Mouse (Mus musculus): ENCODE results near the gene Mfrp. TPM values are rescaled to one million over a fixed set of nuclear protein-coding genes. Genes with fewer than 3 reads are reported as not detected.
"Not testable (repeated sequence)": the region's sequence is repeated elsewhere in the genome, so short reads cannot be mapped to it uniquely, and the experiment has no call there.

Gene Mfrp
- polyA plus RNA-seq, 1 experiment from 2014 or later = 0.26 TPM

DNA sequence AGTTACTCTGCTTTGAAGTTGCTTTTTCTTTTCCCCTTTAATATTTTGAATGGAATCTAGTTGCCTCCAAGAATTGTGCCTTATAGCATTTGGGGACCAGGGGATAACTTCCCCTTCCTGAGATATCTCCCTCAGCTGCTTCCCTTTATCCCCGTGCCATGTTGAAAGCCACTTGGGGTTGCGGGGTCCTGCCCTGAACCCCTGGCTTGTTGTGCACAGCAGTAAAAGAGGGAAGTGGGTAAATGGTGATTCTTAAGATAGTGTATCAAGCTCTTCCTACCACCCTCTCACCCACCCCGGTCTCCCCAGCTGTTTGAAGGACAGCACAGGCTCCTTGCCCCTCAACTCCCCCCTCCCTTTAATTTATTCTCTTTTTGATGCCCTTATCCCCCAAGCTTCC, 6.8 kb upstream of the Mfrp start:
- H3K27ac ChIP-seq = no peak overlapping the region
- no peaks in the 10 kb centered on the region for H3K27me3 ChIP-seq (ENCODE audit: poor library complexity, severe bottlenecking)
- 82% methylated on average over 3 of the region's 3 CpGs for WGBS
- peaks cover 23% of the 10 kb centered on the region for H3K4me1 ChIP-seq
- no peak for DNase-seq (ENCODE audit: extremely low spot score, low spot score)
- no peaks in the 10 kb centered on the region for H3K9me3 ChIP-seq
- peaks cover 34% of the 10 kb centered on the region for H3K36me3 ChIP-seq (replicated peaks)
- H3K4me3 ChIP-seq = no peak overlapping the region

DNA sequence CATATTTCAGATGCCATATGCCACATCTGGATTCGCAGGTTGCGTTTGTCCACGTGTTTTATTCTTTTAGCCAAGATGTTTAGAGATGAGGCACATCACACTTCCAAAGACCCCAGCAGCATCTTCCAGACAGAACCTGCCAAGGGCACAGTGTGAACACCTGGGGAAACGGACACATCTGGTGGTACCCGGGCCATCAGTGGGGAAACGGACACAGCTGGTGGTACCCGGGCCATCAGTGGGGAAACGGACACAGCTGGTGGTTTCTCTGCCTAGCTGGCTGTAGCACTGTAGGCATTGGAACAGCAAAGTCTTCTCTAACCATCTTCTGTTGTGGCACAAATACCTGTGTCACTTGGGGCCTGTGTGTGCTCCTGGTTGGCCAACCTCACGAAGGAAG, 5.7 kb upstream of the Mfrp start:
- peaks cover 25% of the 10 kb centered on the region for H3K36me3 ChIP-seq (replicated peaks)
- WGBS = 93% methylated on average over 9 of the region's 9 CpGs
- H3K27ac ChIP-seq = no peak overlapping the region
- H3K27me3 ChIP-seq (ENCODE audit: poor library complexity, severe bottlenecking) = no peaks in the 10 kb centered on the region
- peaks cover 21% of the 10 kb centered on the region for H3K4me1 ChIP-seq
- no peaks in the 10 kb centered on the region for H3K9me3 ChIP-seq
- H3K4me3 ChIP-seq = no peak overlapping the region
- no peak for DNase-seq (ENCODE audit: extremely low spot score, low spot score)

DNA sequence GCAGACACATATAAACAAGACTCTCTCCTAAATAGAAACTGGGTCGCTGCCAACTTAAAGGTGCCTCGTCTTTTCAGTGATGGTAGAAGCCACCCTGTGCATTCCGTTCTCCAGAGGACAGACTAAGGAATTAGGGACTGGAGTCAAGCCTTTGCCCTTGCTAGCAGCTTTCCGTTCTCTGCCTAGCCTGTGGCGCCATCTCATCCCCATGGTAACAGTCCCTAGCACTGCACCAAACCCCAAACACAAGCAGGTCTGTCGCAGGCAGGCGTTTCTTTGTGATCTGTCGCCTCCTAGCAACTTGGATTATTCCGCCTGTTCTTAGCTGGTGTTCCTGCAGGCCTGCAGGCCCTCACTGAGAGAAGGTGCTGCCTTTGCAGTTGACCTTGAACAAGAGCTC, 5.0 kb upstream of the Mfrp start:
- no peaks in the 10 kb centered on the region for H3K27me3 ChIP-seq (ENCODE audit: poor library complexity, severe bottlenecking)
- peak overlapping the region; percentile 54 for H3K27ac ChIP-seq
- 18% methylated on average over 9 of the region's 9 CpGs for WGBS

DNA sequence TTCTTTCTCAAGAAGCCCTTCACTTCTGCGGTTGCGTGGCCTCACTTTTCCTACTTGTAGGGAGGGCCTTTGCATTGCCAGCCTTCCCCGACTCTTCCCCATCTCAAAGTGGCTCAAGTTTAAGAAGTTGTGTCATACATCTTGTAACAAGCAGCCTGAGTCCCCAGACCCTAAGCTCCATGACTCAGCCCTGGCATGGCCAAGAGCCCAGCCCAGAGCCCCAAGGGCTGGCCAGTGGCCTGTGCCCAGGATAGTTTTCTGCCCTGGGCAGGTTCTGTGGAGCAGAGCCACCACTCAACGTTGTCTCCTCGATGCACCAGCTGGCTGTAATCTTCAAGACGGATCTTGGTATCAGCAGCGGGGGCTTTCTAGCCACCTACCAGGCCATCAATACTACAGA, 3.4 kb downstream of the Mfrp start:
- Histone ChIP-seq H3K27ac (no peak overlapping the region), H3K9me3 (no peaks in the 10 kb centered on the region), H3K27me3 (ENCODE audit: poor library complexity, severe bottlenecking) (no peaks in the 10 kb centered on the region), H3K4me3 (no peak overlapping the region), H3K36me3 (replicated peaks) (peaks cover 73% of the 10 kb centered on the region), H3K4me1 (peaks cover 67% of the 10 kb centered on the region)
- WGBS = 94% methylated on average over 7 of the region's 7 CpGs
- no peak for DNase-seq (ENCODE audit: extremely low spot score, low spot score)

More for the DNA sequence above, 5.0 kb upstream of the Mfrp start:
- peaks cover 26% of the 10 kb centered on the region for H3K4me1 ChIP-seq
- DNase-seq (ENCODE audit: extremely low spot score, low spot score) = peak; percentile 65
- H3K36me3 ChIP-seq (replicated peaks) = peaks cover 18% of the 10 kb centered on the region
- no peak overlapping the region for H3K4me3 ChIP-seq
- H3K9me3 ChIP-seq = no peaks in the 10 kb centered on the region

DNA sequence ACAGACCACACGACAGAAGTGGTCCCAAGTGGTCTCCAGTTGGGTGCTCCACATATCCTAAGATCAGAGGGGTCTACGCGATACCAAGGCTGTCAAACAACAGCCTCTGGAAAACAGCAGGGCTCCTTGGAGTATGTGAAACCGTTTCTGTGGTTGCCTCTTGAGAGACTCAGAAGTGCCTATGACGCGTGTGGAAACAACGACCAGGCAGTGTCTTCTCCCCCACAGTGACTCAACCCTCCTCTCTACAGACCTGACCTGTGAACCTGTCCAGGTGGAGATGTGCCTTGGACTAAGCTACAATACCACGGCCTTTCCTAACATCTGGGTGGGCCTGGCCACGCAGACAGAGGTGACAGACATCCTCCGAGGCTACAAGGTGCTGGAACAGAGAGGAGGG, 4.3 kb downstream of the Mfrp start:
- WGBS = 94% methylated on average over 10 of the region's 10 CpGs
- H3K4me3 ChIP-seq = no peak overlapping the region
- H3K27me3 ChIP-seq (ENCODE audit: poor library complexity, severe bottlenecking) = no peaks in the 10 kb centered on the region
- no peaks in the 10 kb centered on the region for H3K9me3 ChIP-seq
- peaks cover 76% of the 10 kb centered on the region for H3K4me1 ChIP-seq
- H3K27ac ChIP-seq = no peak overlapping the region
- no peak for DNase-seq (ENCODE audit: extremely low spot score, low spot score)
- H3K36me3 ChIP-seq (replicated peaks) = peaks cover 82% of the 10 kb centered on the region

DNA sequence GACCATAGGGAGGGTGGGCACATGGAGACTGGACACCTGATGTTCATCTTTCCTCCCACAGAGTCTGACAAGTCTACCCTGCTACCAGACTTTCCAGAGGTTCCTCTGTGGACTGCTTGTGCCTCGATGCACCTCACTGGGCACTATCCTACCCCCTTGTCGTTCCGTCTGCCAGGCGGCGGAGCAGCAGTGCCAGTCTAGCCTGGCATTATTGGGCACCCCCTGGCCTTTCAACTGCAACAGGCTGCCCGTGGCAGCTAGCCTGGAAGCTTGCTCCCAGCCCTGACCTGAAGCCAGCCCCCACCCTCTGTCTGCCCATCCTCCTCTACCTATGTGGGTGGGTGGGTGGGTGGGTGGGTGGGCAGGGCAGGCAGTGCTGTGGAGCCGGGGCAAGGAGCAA, 4.7 kb downstream of the Mfrp start:
- Histone ChIP-seq H3K4me1 (peaks cover 78% of the 10 kb centered on the region), H3K27ac (peak overlapping the region; percentile 72), H3K9me3 (no peaks in the 10 kb centered on the region), H3K27me3 (ENCODE audit: poor library complexity, severe bottlenecking) (no peaks in the 10 kb centered on the region), H3K36me3 (replicated peaks) (peaks cover 84% of the 10 kb centered on the region), H3K4me3 (no peak overlapping the region; the same call in 1 of the 2 replicates)
- DNase-seq (ENCODE audit: extremely low spot score, low spot score) = no peak
- 96% methylated on average over 7 of the region's 7 CpGs for WGBS

DNA sequence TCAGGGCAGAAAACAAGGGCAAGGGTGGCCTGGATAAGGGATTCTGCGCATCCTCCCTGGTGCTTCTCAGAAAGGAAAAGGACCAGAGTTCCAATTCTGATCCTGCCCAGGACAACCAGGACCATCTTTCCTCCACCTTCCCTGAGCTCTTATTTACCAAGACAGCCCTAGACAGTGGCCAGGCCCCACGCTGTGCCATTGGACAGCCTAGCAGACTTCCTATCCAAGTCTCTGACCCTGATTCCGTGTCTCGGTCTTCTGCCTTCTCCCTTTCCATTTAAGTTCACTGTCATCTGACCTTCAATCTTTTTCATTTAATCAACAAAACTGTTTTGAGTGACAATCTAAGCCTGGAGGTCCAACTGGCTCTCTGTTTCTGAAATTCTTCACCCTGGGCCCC, 5.1 kb downstream of the Mfrp start:
- Histone ChIP-seq H3K27me3 (ENCODE audit: poor library complexity, severe bottlenecking) (no peaks in the 10 kb centered on the region), H3K4me3 (no peak overlapping the region; the same call in 1 of the 2 replicates), H3K4me1 (peaks cover 75% of the 10 kb centered on the region), H3K27ac (peak overlapping the region; percentile 72), H3K9me3 (no peaks in the 10 kb centered on the region), H3K36me3 (replicated peaks) (peaks cover 84% of the 10 kb centered on the region)
- DNase-seq (ENCODE audit: extremely low spot score, low spot score) = no peak
- 76% methylated on average over 4 of the region's 4 CpGs for WGBS

DNA sequence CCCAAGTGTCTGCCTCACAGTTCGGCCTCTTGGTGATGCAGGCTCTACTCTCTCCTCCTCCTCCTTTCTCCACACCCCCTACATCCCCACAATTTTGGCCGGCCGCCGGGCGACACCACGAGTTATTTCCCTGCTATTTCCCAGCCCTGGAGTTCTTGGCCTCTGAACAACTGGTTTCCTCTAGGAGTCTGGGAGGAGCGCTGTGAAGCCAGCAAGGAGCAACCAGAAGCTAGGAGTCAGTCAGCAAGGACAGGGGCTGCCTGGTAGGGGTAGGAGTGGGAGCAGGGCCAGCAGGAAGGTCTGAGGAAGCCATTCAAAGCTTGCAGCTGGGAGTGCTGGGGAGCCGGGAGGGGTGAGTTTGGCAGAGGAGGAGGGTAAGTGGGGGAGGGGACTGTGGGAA, 5.6 kb downstream of the Mfrp start, which contains the start of gene C1qtnf5:
Gene C1qtnf5, plus strand, starts transcription at position 136 of the 400 bp plus-strand sequence.
- no peaks in the 10 kb centered on the region for H3K9me3 ChIP-seq
- peaks cover 87% of the 10 kb centered on the region for H3K36me3 ChIP-seq (replicated peaks)
- peak within 1 kb of the TSS; percentile 31 for H3K4me3 ChIP-seq
- DNase-seq (ENCODE audit: extremely low spot score, low spot score) = no peak
- WGBS = 49% methylated on average over 8 of the region's 8 CpGs
- H3K27ac ChIP-seq = peak within 1 kb of the TSS; percentile 72
- H3K27me3 ChIP-seq (ENCODE audit: poor library complexity, severe bottlenecking) = no peaks in the 10 kb centered on the region
- peaks cover 75% of the 10 kb centered on the region for H3K4me1 ChIP-seq

DNA sequence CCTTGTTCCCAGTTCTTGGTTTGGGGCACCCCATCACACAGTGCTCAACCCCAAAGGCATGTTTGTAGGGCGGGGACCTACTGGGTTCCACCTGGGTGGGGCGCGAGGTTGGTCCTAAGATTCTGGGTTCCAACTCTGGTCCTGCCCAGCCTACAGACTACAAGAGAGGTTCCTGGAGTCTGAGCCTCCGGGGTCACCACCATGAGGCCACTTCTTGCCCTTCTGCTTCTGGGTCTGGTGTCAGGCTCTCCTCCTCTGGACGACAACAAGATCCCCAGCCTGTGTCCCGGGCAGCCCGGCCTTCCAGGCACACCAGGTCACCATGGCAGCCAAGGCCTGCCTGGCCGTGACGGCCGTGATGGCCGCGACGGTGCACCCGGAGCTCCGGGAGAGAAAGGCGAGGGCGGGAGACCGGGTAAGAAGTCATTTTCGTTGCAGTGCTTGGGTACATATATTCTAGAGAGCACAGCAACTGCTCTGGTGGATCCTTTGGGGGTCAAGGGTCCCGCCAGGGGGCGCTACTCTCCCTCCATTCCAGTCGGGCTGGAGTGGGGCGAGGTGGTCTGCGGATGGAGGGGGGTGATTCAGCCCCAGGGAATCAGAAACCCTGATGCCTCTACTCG, 6.1 kb downstream of the Mfrp start:
- Histone ChIP-seq H3K27me3 (ENCODE audit: poor library complexity, severe bottlenecking) (no peaks in the 10 kb centered on the region), H3K27ac (peak overlapping the region; percentile 72), H3K4me1 (peaks cover 75% of the 10 kb centered on the region), H3K4me3 (peak overlapping the region; percentile 31), H3K36me3 (replicated peaks) (peaks cover 82% of the 10 kb centered on the region), H3K9me3 (no peaks in the 10 kb centered on the region)
- no peak for DNase-seq (ENCODE audit: extremely low spot score, low spot score)
- WGBS = 36% methylated on average over 25 of the region's 25 CpGs

DNA sequence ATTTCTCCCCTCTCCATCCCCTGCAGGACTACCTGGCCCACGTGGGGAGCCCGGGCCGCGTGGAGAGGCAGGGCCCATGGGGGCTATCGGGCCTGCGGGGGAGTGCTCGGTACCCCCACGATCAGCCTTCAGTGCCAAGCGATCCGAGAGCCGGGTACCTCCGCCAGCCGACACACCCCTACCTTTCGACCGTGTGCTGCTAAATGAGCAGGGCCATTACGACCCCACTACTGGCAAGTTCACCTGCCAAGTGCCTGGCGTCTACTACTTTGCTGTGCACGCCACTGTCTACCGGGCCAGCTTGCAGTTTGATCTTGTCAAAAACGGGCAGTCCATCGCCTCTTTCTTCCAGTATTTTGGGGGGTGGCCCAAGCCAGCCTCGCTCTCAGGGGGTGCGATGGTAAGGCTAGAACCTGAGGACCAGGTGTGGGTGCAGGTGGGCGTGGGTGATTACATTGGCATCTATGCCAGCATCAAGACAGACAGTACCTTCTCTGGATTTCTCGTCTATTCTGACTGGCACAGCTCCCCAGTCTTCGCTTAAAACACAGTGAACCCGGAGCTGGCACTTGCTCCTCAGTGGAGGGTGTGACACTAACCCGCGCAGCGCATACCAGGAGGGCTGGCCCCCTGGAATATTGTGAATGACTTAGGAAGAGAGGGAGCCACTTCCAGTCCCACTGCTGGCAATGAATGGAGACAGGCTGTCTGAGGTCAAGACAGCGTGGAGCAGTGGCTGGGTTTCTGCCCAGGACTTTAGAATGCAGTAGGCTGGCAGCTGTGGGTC, 6.9 kb downstream of the Mfrp start:
- H3K4me3 ChIP-seq = peak overlapping the region; percentile 31
- H3K36me3 ChIP-seq (replicated peaks) = peaks cover 74% of the 10 kb centered on the region
- no peaks in the 10 kb centered on the region for H3K9me3 ChIP-seq
- H3K27me3 ChIP-seq (ENCODE audit: poor library complexity, severe bottlenecking) = no peaks in the 10 kb centered on the region
- DNase-seq (ENCODE audit: extremely low spot score, low spot score) = no peak
- peak overlapping the region; percentile 72 for H3K27ac ChIP-seq
- peaks cover 73% of the 10 kb centered on the region for H3K4me1 ChIP-seq
- WGBS = 81% methylated on average over 31 of the region's 31 CpGs

DNA sequence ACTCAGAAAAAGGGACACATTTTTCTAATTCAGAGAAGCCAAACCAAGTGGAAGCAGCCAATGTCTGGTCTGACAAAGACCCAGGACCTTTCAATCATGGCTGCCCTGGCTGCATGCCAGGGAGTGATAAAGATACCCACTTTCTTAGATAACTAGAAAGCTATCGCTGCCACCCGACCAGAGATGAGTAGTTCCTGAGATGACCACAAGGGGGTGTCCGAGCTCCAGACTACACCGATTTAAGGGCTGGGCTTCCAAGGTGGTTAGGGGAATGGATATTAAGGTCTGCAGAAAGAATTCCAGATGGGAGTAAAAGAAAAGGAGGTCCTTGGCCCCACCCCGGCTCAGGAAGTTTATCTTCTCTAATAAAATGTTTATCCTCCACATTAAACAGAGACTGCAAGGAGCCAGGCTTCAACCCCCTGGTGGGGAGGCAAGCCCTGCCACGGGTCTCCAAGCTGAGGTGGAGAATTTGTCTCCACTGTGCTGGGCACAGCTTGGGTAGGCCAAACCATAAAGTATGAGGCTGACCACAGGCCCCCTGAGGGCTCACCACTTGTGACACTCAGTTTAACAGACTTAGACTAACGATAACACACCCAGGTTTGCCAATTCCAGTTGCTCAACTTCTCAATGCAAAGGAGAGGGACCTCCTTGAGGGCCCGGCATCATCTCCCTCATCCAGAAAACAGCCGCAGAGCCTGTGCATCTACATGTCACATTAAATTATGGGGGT, 8.0 kb downstream of the Mfrp start:
- Histone ChIP-seq H3K4me1 (peaks cover 82% of the 10 kb centered on the region), H3K27me3 (ENCODE audit: poor library complexity, severe bottlenecking) (no peaks in the 10 kb centered on the region), H3K9me3 (no peaks in the 10 kb centered on the region), H3K4me3 (peak overlapping the region; percentile 31), H3K27ac (0 out of 2 replicates have a peak overlapping the region, but pooled peaks have one; percentile 44), H3K36me3 (replicated peaks) (peaks cover 64% of the 10 kb centered on the region)
- peak; percentile 74 for DNase-seq (ENCODE audit: extremely low spot score, low spot score)
- WGBS = 38% methylated on average over 9 of the region's 9 CpGs

DNA sequence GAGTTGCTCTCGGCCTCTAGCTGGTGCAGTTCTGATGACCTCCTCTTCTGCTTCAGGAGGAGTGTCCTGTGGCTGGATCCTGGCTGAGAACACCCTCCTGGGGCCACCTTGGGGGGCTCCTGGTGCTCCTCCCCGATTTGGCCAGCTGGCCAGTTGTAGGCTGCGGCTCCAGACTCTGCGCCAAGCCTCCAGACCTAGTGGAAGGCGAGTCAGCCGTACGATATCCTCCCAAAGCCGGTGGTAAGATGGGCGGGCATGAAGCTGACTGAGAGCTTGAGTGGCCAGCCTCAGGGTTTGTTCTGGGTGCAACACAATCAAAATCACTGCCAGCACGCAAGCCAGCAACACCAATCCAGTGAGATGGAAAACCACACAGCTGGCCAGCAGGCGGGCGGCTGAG, 10.4 kb downstream of the Mfrp start:
- H3K9me3 ChIP-seq; H3K27me3 ChIP-seq (ENCODE audit: poor library complexity, severe bottlenecking); H3K27ac ChIP-seq; DNase-seq (ENCODE audit: extremely low spot score, low spot score): not testable (repeated sequence)
- H3K36me3 ChIP-seq (replicated peaks) = peaks cover 43% of the 10 kb centered on the region
- peak overlapping the region; percentile 90 for H3K4me3 ChIP-seq
- WGBS = 74% methylated on average over 9 of the region's 12 CpGs
- H3K4me1 ChIP-seq = peaks cover 63% of the 10 kb centered on the region
